Mouse (Mus musculus): ENCODE results near the gene Sntb2. TPM values are rescaled to one million over a fixed set of nuclear protein-coding genes. Genes with fewer than 3 reads are reported as not detected.

Sntb2 gene
- polyA plus RNA-seq, 1 experiment from 2014 or later = 7.3 TPM

GRCm38 (mm10) chr8:106937081-106937800 lies 1.7 kb downstream of the Sntb2 start:
- ATAC-seq (ENCODE audit: low FRiP score) (no peak), DNase-seq (ENCODE audit: low spot score) (no peak)
- no peaks in the 10 kb centered on the region for H3K9me3 ChIP-seq (ENCODE audit: control insufficient read depth, low read length)
- H3K9ac ChIP-seq = peak overlapping the region; percentile 81
- peaks cover 17% of the 10 kb centered on the region for H3K4me1 ChIP-seq (replicated peaks; ENCODE audit: control insufficient read depth, insufficient read depth, low read length)
- WGBS = 34% methylated on average over 14 of the region's 14 CpGs
- 0 out of 2 replicates have a peak overlapping the region, but pooled peaks have one; percentile 88 for H3K27ac ChIP-seq
- peak overlapping the region; percentile 85 for H3K4me2 ChIP-seq (replicated peaks)
- H3K27me3 ChIP-seq (ENCODE audit: control insufficient read depth, insufficient read depth, low read length) = 0 out of 2 replicates have a peak, but pooled peaks cover 7% of the 10 kb centered on the region
- peak overlapping the region; percentile 72 for H3K4me3 ChIP-seq (replicated peaks; ENCODE audit: low read length)
- H3K36me3 ChIP-seq (replicated peaks; ENCODE audit: control insufficient read depth, insufficient read depth) = no peaks in the 10 kb centered on the region

DNA sequence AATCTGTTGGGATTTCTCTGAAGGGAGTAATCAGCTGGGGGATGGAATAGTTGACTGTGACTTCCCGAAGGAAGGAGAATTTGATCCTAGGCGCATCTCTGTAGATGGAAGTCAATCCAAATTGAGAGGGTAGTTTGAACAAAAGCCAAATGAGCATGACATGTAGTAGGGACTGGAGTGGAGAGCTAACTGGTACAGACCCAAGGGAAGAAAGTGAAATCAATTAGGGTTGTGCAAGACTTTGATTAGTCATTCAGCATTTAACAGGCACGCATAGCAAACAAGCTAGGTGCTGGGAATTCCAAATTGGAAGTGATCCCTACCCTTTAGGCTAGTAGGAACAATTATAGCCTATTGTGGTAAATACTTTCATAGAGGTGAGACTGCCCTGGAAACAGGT lies 6.3 kb downstream of the Sntb2 start:
- Histone ChIP-seq H3K36me3 (replicated peaks; ENCODE audit: control insufficient read depth, insufficient read depth) (no peaks in the 10 kb centered on the region), H3K4me1 (replicated peaks; ENCODE audit: control insufficient read depth, insufficient read depth, low read length) (peaks cover 13% of the 10 kb centered on the region), H3K9me3 (ENCODE audit: control insufficient read depth, low read length) (no peaks in the 10 kb centered on the region), H3K9ac (no peak overlapping the region), H3K4me2 (replicated peaks) (no peak overlapping the region), H3K27ac (no peak overlapping the region), H3K27me3 (ENCODE audit: control insufficient read depth, insufficient read depth, low read length) (no peaks in the 10 kb centered on the region), H3K4me3 (replicated peaks; ENCODE audit: low read length) (no peak overlapping the region)
- 79% methylated on average over 3 of the region's 3 CpGs for WGBS
- ATAC-seq (ENCODE audit: low FRiP score) (no peak), DNase-seq (ENCODE audit: low spot score) (no peak)

- Histone ChIP-seq H3K9me3 (ENCODE audit: control insufficient read depth, low read length) (no peaks in the 10 kb centered on the region), H3K27ac (no peak overlapping the region), H3K4me2 (replicated peaks) (no peak overlapping the region), H3K4me1 (replicated peaks; ENCODE audit: control insufficient read depth, insufficient read depth, low read length) (no peaks in the 10 kb centered on the region), H3K27me3 (ENCODE audit: control insufficient read depth, insufficient read depth, low read length) (no peaks in the 10 kb centered on the region), H3K4me3 (replicated peaks; ENCODE audit: low read length) (no peak overlapping the region), H3K36me3 (replicated peaks; ENCODE audit: control insufficient read depth, insufficient read depth) (no peaks in the 10 kb centered on the region), H3K9ac (no peak overlapping the region)
- 91% methylated on average over 3 of the region's 3 CpGs for WGBS
- no peak for ATAC-seq (ENCODE audit: low FRiP score)
- DNase-seq (ENCODE audit: low spot score) = no peak
Measured at GRCm38 (mm10) chr8:106943874-106944418, 8.4 kb downstream of the Sntb2 start.

- H3K4me2 ChIP-seq (replicated peaks) = no peak overlapping the region
- H3K4me3 ChIP-seq (replicated peaks; ENCODE audit: low read length) = no peak overlapping the region
- H3K4me1 ChIP-seq (replicated peaks; ENCODE audit: control insufficient read depth, insufficient read depth, low read length) = no peaks in the 10 kb centered on the region
- ATAC-seq (ENCODE audit: low FRiP score) (no peak), DNase-seq (ENCODE audit: low spot score) (no peak)
- H3K27me3 ChIP-seq (ENCODE audit: control insufficient read depth, insufficient read depth, low read length) = no peaks in the 10 kb centered on the region
- no peak overlapping the region for H3K27ac ChIP-seq
- no peaks in the 10 kb centered on the region for H3K9me3 ChIP-seq (ENCODE audit: control insufficient read depth, low read length)
- WGBS = 71% methylated on average over 3 of the region's 3 CpGs
- H3K9ac ChIP-seq = no peak overlapping the region
- no peaks in the 10 kb centered on the region for H3K36me3 ChIP-seq (replicated peaks; ENCODE audit: control insufficient read depth, insufficient read depth)
Measured at GRCm38 (mm10) chr8:106944756-106945155, 9.2 kb downstream of the Sntb2 start.

- DNase-seq (ENCODE audit: low spot score) (no peak), ATAC-seq (ENCODE audit: low FRiP score) (no peak)
- H3K27me3 ChIP-seq (ENCODE audit: control insufficient read depth, insufficient read depth, low read length) = no peaks in the 10 kb centered on the region
- H3K4me1 ChIP-seq (replicated peaks; ENCODE audit: control insufficient read depth, insufficient read depth, low read length) = no peaks in the 10 kb centered on the region
- no peak overlapping the region for H3K4me3 ChIP-seq (replicated peaks; ENCODE audit: low read length)
- no peaks in the 10 kb centered on the region for H3K9me3 ChIP-seq (ENCODE audit: control insufficient read depth, low read length)
- no peak overlapping the region for H3K9ac ChIP-seq
- no peak overlapping the region for H3K4me2 ChIP-seq (replicated peaks)
- no peak overlapping the region for H3K27ac ChIP-seq
- 83% methylated on average over 3 of the region's 3 CpGs for WGBS
- H3K36me3 ChIP-seq (replicated peaks; ENCODE audit: control insufficient read depth, insufficient read depth) = no peaks in the 10 kb centered on the region
Measured at GRCm38 (mm10) chr8:106948678-106949243, 13.2 kb downstream of the Sntb2 start.

DNA sequence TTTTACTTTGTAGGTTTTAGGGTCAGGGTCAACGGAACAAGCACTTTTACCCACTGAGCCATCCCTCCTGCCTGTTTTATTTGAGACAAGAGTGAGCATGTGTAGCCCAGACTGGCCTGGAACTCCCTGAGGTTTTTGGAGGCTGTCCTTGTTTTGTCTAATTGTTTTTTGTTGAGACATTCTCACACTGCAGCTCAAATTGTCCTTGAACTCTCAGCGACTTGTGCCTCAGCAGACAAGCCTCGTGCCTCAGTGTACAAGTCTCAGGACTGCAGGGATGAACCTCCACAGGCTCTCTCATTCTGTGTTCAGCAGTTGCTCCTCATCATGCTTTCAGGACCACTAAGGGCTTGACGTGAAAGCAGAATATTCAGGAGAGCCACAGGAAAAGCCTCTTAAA lies 16.2 kb downstream of the Sntb2 start:
- H3K9me3 ChIP-seq (ENCODE audit: control insufficient read depth, low read length) = no peaks in the 10 kb centered on the region
- ATAC-seq (ENCODE audit: low FRiP score) (no peak), DNase-seq (ENCODE audit: low spot score) (no peak)
- H3K27ac ChIP-seq = no peak overlapping the region
- H3K27me3 ChIP-seq (ENCODE audit: control insufficient read depth, insufficient read depth, low read length) = no peaks in the 10 kb centered on the region
- H3K9ac ChIP-seq = no peak overlapping the region
- no peak overlapping the region for H3K4me2 ChIP-seq (replicated peaks)
- H3K4me1 ChIP-seq (replicated peaks; ENCODE audit: control insufficient read depth, insufficient read depth, low read length) = no peaks in the 10 kb centered on the region
- H3K4me3 ChIP-seq (replicated peaks; ENCODE audit: low read length) = no peak overlapping the region
- no peaks in the 10 kb centered on the region for H3K36me3 ChIP-seq (replicated peaks; ENCODE audit: control insufficient read depth, insufficient read depth)
- 72% methylated on average over 4 of the region's 4 CpGs for WGBS

DNA sequence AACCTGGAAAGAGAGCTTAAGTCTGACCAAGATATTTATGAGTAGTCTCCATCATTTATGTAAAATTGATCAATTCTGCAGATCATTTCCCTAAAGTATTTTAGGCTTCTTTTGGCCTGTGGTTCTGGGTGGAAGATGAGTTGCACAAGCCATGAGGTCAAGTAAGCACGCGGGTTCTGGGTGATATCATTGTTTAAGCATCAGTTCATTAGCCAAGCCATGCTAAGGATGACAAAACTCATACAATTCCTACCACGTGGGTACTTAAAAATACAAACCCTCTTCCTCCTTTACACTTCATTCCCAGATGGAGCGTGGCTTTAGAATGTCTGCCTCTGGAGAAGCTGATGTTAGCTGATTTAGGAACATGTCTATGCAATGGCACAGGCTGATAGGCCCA lies 18.0 kb downstream of the Sntb2 start:
- Histone ChIP-seq H3K9me3 (ENCODE audit: control insufficient read depth, low read length) (no peaks in the 10 kb centered on the region), H3K27me3 (ENCODE audit: control insufficient read depth, insufficient read depth, low read length) (no peaks in the 10 kb centered on the region)
- 84% methylated on average over 4 of the region's 4 CpGs for WGBS

GRCm38 (mm10) chr8:106957086-106957485 lies 21.5 kb downstream of the Sntb2 start:
- H3K9ac ChIP-seq = no peak overlapping the region
- no peaks in the 10 kb centered on the region for H3K36me3 ChIP-seq (replicated peaks; ENCODE audit: control insufficient read depth, insufficient read depth)
- no peaks in the 10 kb centered on the region for H3K9me3 ChIP-seq (ENCODE audit: control insufficient read depth, low read length)
- 91% methylated on average over 3 of the region's 3 CpGs for WGBS
- DNase-seq (ENCODE audit: low spot score) = no peak
- no peak overlapping the region for H3K4me2 ChIP-seq (replicated peaks)
- no peak overlapping the region for H3K27ac ChIP-seq
- H3K4me1 ChIP-seq (replicated peaks; ENCODE audit: control insufficient read depth, insufficient read depth, low read length) = no peaks in the 10 kb centered on the region
- H3K27me3 ChIP-seq (ENCODE audit: control insufficient read depth, insufficient read depth, low read length) = no peaks in the 10 kb centered on the region
- ATAC-seq (ENCODE audit: low FRiP score) = no peak
- H3K4me3 ChIP-seq (replicated peaks; ENCODE audit: low read length) = no peak overlapping the region

More for the DNA sequence above, 18.0 kb downstream of the Sntb2 start:
- no peak overlapping the region for H3K4me2 ChIP-seq (replicated peaks)
- no peak overlapping the region for H3K27ac ChIP-seq
- H3K36me3 ChIP-seq (replicated peaks; ENCODE audit: control insufficient read depth, insufficient read depth) = no peaks in the 10 kb centered on the region
- H3K4me3 ChIP-seq (replicated peaks; ENCODE audit: low read length) = no peak overlapping the region
- no peaks in the 10 kb centered on the region for H3K4me1 ChIP-seq (replicated peaks; ENCODE audit: control insufficient read depth, insufficient read depth, low read length)
- H3K9ac ChIP-seq = no peak overlapping the region
- DNase-seq (ENCODE audit: low spot score) (no peak), ATAC-seq (ENCODE audit: low FRiP score) (no peak)

DNA sequence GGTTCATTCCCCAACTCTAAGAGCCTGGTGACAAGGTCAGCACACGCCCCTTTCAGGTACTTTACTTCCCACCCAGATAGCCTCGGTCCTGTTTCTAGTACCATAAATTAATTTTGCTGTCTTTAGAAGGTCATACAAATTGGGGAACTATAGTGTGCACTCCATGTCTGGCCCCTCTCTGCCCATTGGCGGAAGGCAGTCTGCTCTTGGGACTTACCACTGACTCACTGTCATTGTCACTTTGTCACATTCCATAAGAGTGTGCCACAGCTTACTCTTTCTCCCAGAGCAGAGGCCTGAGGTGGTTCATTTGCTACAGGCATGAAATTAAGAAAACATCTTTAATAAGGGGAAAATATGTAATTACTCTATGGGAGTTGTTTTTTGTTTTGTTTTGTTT lies 22.7 kb downstream of the Sntb2 start:
- ATAC-seq (ENCODE audit: low FRiP score) = no peak
- H3K9me3 ChIP-seq (ENCODE audit: control insufficient read depth, low read length) = no peaks in the 10 kb centered on the region
- 89% methylated on average over 3 of the region's 3 CpGs for WGBS
- DNase-seq (ENCODE audit: low spot score) = no peak
- no peaks in the 10 kb centered on the region for H3K4me1 ChIP-seq (replicated peaks; ENCODE audit: control insufficient read depth, insufficient read depth, low read length)
- no peaks in the 10 kb centered on the region for H3K27me3 ChIP-seq (ENCODE audit: control insufficient read depth, insufficient read depth, low read length)
- H3K4me2 ChIP-seq (replicated peaks) = no peak overlapping the region
- no peak overlapping the region for H3K4me3 ChIP-seq (replicated peaks; ENCODE audit: low read length)
- no peaks in the 10 kb centered on the region for H3K36me3 ChIP-seq (replicated peaks; ENCODE audit: control insufficient read depth, insufficient read depth)
- H3K27ac ChIP-seq = no peak overlapping the region
- H3K9ac ChIP-seq = no peak overlapping the region

All from hindbrain, embryonic 14.5 days (tissue).